Mouse (Mus musculus) embryonic facial prominence, embryonic 14.5 days (tissue): ENCODE data around the gene Ap4b1. TPM values are rescaled to one million over a fixed set of nuclear protein-coding genes. Genes with fewer than 3 reads are reported as not detected.

ENCODE experiments used
- ATAC-seq: fragments of 200-750 bp; cut with Nextera tagmentation; 2 replicates; pipeline ENCODE4 v1.8.0; 2017; ENCODE audit warnings: low read depth, moderate number of reproducible peaks, moderate TSS enrichment
- DNase-seq: peaks from one replicate; pipeline ENCODE4 v3.0.0-alpha.2; 2015; ENCODE audit warnings: low spot score
- H3K27ac ChIP-seq: fragments of 300-500 bp; sonication (generic); replicated peaks from 2 replicates; pipeline ENCODE4 v1.5.1; 2014; ENCODE audit warnings: low read depth, mild to moderate bottlenecking, low read length, moderate library complexity
- H3K27me3 ChIP-seq: fragments of 300-500 bp; sonication (generic); replicated peaks from 2 replicates; pipeline ENCODE4 v1.6.1; 2014; ENCODE audit warnings: low read length; ENCODE audit not compliant: control insufficient read depth, insufficient read depth
- H3K36me3 ChIP-seq: fragments of 300-500 bp; sonication (generic); 2 replicates; pipeline ENCODE4 v1.6.1; 2014; ENCODE audit warnings: low read length, mixed read lengths; ENCODE audit not compliant: control insufficient read depth, insufficient read depth
- H3K4me1 ChIP-seq: fragments of 300-500 bp; sonication (generic); 2 replicates; pipeline ENCODE4 v1.6.1; 2014; ENCODE audit warnings: antibody characterized with exemption, low read length; ENCODE audit not compliant: control insufficient read depth, insufficient read depth
- H3K4me2 ChIP-seq: fragments of 300-500 bp; sonication (generic); 2 replicates; pipeline ENCODE4 v1.6.1; 2014; ENCODE audit warnings: low read depth, mild to moderate bottlenecking, low read length, moderate library complexity, mixed read lengths
- H3K4me3 ChIP-seq: fragments of 300-500 bp; sonication (generic); 2 replicates; pipeline ENCODE4 v1.5.1; 2014; ENCODE audit warnings: low read depth, mild to moderate bottlenecking, low read length
- H3K9ac ChIP-seq: fragments of 300-500 bp; sonication (generic); 2 replicates; pipeline ENCODE4 v1.6.1; 2014; ENCODE audit warnings: low read depth, mild to moderate bottlenecking, low read length, moderate library complexity, mixed read lengths
- H3K9me3 ChIP-seq: fragments of 300-500 bp; sonication (generic); 2 replicates; pipeline ENCODE4 v1.6.1; 2016; ENCODE audit warnings: low read length; ENCODE audit not compliant: control insufficient read depth
- WGBS: fragments of 180-500 bp; shearing (Covaris S2); extraction: QIAGEN DNeasy Blood & Tissue Kit; methylation state at CpG from one replicate; pipeline ENCODE4 v1.1.7; 2014; 5-methylcytosine and 5-hydroxymethylcytosine counted together
- polyA plus RNA-seq: library from polyadenylated mRNA; unstranded; fragments of >200 nt; fragmentation: Nextera tagmentation; extraction: Ambion mirVana; gene quantifications from 2 replicates; pipeline ENCODE4 v1.2.1, GENCODE M21; 2014

Gene Ap4b1
- polyA plus RNA-seq, 1 experiment from 2014 or later, result 23.9 TPM

DNA sequence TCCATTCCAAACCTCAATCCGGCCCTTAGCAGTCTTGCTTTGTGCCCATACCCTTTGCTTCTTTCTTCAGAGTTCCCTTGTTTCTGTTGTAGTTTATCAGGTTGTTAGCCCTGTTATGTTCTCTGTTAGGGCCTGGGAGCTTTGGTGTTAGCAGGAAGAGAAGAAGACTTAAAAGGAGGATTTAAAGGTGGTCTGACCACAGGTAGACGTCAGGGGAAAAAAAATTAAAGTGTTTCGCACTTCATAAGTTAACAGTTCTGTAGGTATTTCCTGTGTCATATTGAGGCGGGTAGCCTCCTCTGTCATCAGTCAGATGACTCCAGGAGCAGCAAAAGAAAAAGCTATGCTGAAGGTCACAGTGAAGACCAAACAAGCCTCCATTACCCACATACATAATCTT is 58.7 kb downstream of the Ap4b1 start:
- Histone ChIP-seq H3K27ac (no peak overlapping the region), H3K36me3 (no peaks in the 10 kb centered on the region), H3K4me1 (no peaks in the 10 kb centered on the region), H3K4me2 (no peak overlapping the region), H3K4me3 (no peak overlapping the region), H3K9ac (no peak overlapping the region), H3K9me3 (no peaks in the 10 kb centered on the region), H3K27me3 (no peaks in the 10 kb centered on the region)
- DNase-seq (no peak), ATAC-seq (no peak)
- 80% methylated on average over 4 of the region's 4 CpGs for WGBS

Other genes with a start within 250 kb of the Ap4b1 start
- gene Syt6, start 234.3 kb upstream of the Ap4b1 start, polyA plus RNA-seq, result 1.7 and 1.9 TPM in 2 replicates
- gene Atg4a-ps, start 163.5 kb upstream of the Ap4b1 start, polyA plus RNA-seq, result 0.22 and 0.47 TPM in 2 replicates
- gene Olfml3, start 71.5 kb upstream of the Ap4b1 start, polyA plus RNA-seq, result 73.3 and 79.1 TPM in 2 replicates
- not detected in 2 replicates for gene Gm10964, start 70.2 kb upstream of the Ap4b1 start, polyA plus RNA-seq
- gene Hipk1, start 18.0 kb upstream of the Ap4b1 start, polyA plus RNA-seq, result 15.4 and 17.3 TPM in 2 replicates
- 22.3 and 25.9 TPM in 2 replicates for gene Dclre1b, start 76 bp upstream of the Ap4b1 start, polyA plus RNA-seq
- 0.17 and 0.41 TPM in 2 replicates for gene Gm43064, start 53 bp downstream of the Ap4b1 start, polyA plus RNA-seq
- gene Bcl2l15, start 23.1 kb downstream of the Ap4b1 start, polyA plus RNA-seq, result 0.42 and 0.63 TPM in 2 replicates
- 0.76 and 0.96 TPM in 2 replicates for gene Ptpn22, start 50.3 kb downstream of the Ap4b1 start, polyA plus RNA-seq
- gene Rsbn1, start 104.6 kb downstream of the Ap4b1 start, polyA plus RNA-seq, result 11.0 and 12.0 TPM in 2 replicates
- 41.1 and 41.4 TPM in 2 replicates for gene Phtf1, start 158.6 kb downstream of the Ap4b1 start, polyA plus RNA-seq